8 mouse cellular contexts compared by ENCODE assay signal in genomic region chr6:119387801-119388649, GRCm38 (mm10). TPM values are rescaled to one million over a fixed set of nuclear protein-coding genes. Genes with fewer than 3 reads are reported as not detected.
A peak's percentile ranks its signal among the peaks of the same experiment; 100 is the strongest.
DNase-seq lines count a peak whose midpoint lies in the region; ATAC-seq and TF ChIP-seq lines count a peak whose summit lies in the region.

No protein-coding gene starts in this region.

- H3K36me3 ChIP-seq in ES-E14 (ENCODE audit: control insufficient read depth, insufficient read depth, low read length, poor library complexity, severe bottlenecking) (no peaks in the 10 kb centered on the region; the same call in 1 of the 2 replicates), macrophage (ENCODE audit: inconsistent target) (no peaks in the 10 kb centered on the region)
- H3K36me3 ChIP-seq in heart, embryonic 15.5 days: no peaks in the 10 kb centered on the region

- WGBS in heart, embryonic 15.5 days: under 1% methylated on average over 66 of the region's 76 CpGs
- under 1% methylated on average over 76 of the region's 76 CpGs for WGBS in macrophage (ENCODE audit: missing documents)

- H3K9me3 ChIP-seq in ES-E14 (ENCODE audit: control insufficient read depth, insufficient read depth, low read depth, low read length): no peaks in the 10 kb centered on the region
- H3K9me3 ChIP-seq in heart, embryonic 15.5 days (replicated peaks): no peaks in the 10 kb centered on the region

- in situ Hi-C loops in ES-E14 (cut with MboI; ENCODE audit: low sequenced_read_pairs in 2 of 2, unreplicated experiment in 2 of 2): no loop called here

- H3K9ac ChIP-seq in ES-E14 (ENCODE audit: insufficient read depth, low read depth, low read length, poor library complexity, severe bottlenecking): peak overlapping the region; percentile 97
- H3K9ac ChIP-seq in heart, embryonic 15.5 days: peak overlapping the region; percentile 87

- H3K27me3 ChIP-seq in heart, embryonic 15.5 days: no peaks in the 10 kb centered on the region

- DNase-seq in ES-E14 (ENCODE audit: low read depth, low spot score): peak; percentile 16
- peak; percentile 47 for DNase-seq in adrenal gland, postnatal 14 days
- DNase-seq in kidney, postnatal 25 days: peak; percentile 42 to 81
- DNase-seq in right cerebral cortex, postnatal 4 days: peak; percentile 28
- no peak for DNase-seq in urinary bladder, postnatal 36 days (ENCODE audit: low spot score in 2 of 2)

- H3K27ac ChIP-seq in ES-E14 (ENCODE audit: insufficient read depth, low read depth, low read length, poor library complexity, severe bottlenecking): peak overlapping the region; percentile 93
- H3K27ac ChIP-seq in embryonic fibroblast, embryonic 13.5 days (ENCODE audit: insufficient read depth, low read length): no peak overlapping the region
- peak overlapping the region; percentile 91 for H3K27ac ChIP-seq in heart, embryonic 15.5 days
- peak overlapping the region; percentile 25 for H3K27ac ChIP-seq in macrophage

- TF ChIP-seq CTCF in embryonic fibroblast, embryonic 13.5 days (IDR thresholded peaks at IDR 0.05; ENCODE audit: borderline replicate concordance, insufficient read depth, low read length): no peak

- H3K4me3 ChIP-seq in ES-E14 (ENCODE audit: insufficient read depth in 1 of 2, low read depth in 1 of 2, low read length in 2 of 2, poor library complexity in 1 of 2, severe bottlenecking in 1 of 2): peak overlapping the region; percentile 98 to 99
- peak overlapping the region; percentile 96 for H3K4me3 ChIP-seq in embryonic fibroblast, embryonic 13.5 days (ENCODE audit: insufficient read depth, low read length)
- H3K4me3 ChIP-seq in heart, embryonic 15.5 days: peak overlapping the region; percentile 77
- H3K4me3 ChIP-seq in macrophage (ENCODE audit: inconsistent target): peak overlapping the region; percentile 68

- peak overlapping the region; percentile 81 for H3K4me2 ChIP-seq in heart, embryonic 15.5 days

- peaks cover 0 to 2% of the 10 kb centered on the region in 2 experiments; a peak in 1 of 4 replicates for H3K4me1 ChIP-seq in ES-E14 (ENCODE audit: control insufficient read depth in 2 of 2, insufficient read depth in 2 of 2, low read length in 2 of 2, poor library complexity in 1 of 2)
- H3K4me1 ChIP-seq in embryonic fibroblast, embryonic 13.5 days (ENCODE audit: control insufficient read depth, insufficient read depth, low read length): peaks cover 6% of the 10 kb centered on the region
- peaks cover 16% of the 10 kb centered on the region for H3K4me1 ChIP-seq in heart, embryonic 15.5 days (replicated peaks)

- ATAC-seq in heart, embryonic 15.5 days (replicated peaks; ENCODE audit: insufficient number of reproducible peaks, insufficient read depth, low FRiP score, low read depth): peak; percentile 85

- H3K79me2 ChIP-seq in macrophage (ENCODE audit: inconsistent target): peaks cover 51% of the 10 kb centered on the region

- no peak for TF ChIP-seq POLR2A in embryonic fibroblast, embryonic 13.5 days (IDR thresholded peaks at IDR 0.05; ENCODE audit: low read depth, low read length)

TF ChIP-seq in ES-E14, 5 proteins besides CTCF, POLR2A, EP300 and RAD21:
- TF ChIP-seq MAFK (IDR thresholded peaks at IDR 0.05; ENCODE audit: insufficient read depth, low read depth, low read length) (no peak), CHD2 (IDR thresholded peaks at IDR 0.05; ENCODE audit: low read depth, low read length) (no peak), ZC3H11A (IDR thresholded peaks at IDR 0.05; ENCODE audit: borderline replicate concordance, low read depth, low read length) (no peak), HCFC1 (IDR thresholded peaks at IDR 0.05; ENCODE audit: borderline replicate concordance, insufficient read depth, low read length) (no peak), ZNF384 (IDR thresholded peaks at IDR 0.05; ENCODE audit: low read depth, low read length) (no peak)
TF ChIP-seq in ES-E14: peak in this region for 0.

RNA-seq across cellular contexts. Expression of gene Adipor2, which starts 29.5 kb away (rescaled TPM):
- total RNA-seq in ES-E14 (2012; rRNA removed): 59.4 and 81.2 TPM in 2 replicates
- total RNA-seq in adrenal gland, postnatal 14 days (2021): 158 and 194 TPM in 2 replicates
- polyA plus RNA-seq in embryonic fibroblast, embryonic 13.5 days (2011; ENCODE audit: insufficient read length, low read depth, missing spikeins): 38.2 and 42.8 TPM in 2 replicates
- 31.2 and 33.9 TPM in 2 replicates for polyA plus RNA-seq in heart, embryonic 15.5 days (2015; fragmentation: Nextera tagmentation; extraction: Ambion mirVana)
- total RNA-seq in macrophage (2018; cell fraction: chromatin; rRNA removed): 10 to 100 TPM in 25 of 26 experiments, 1 to 10 TPM in 1; 9.1 to 30.1 (median 20.5) TPM
- total RNA-seq in macrophage (2018; cell fraction: cytosol; rRNA removed): 10 to 100 TPM; 42.9 to 63.6 (median 57.2) TPM
- total RNA-seq in macrophage (2018; cell fraction: nucleus; rRNA removed): 10 to 100 TPM; 17.8 to 62.8 (median 40.8) TPM
- 38.1 to 45.9 TPM (median 44.4 TPM) in 3 replicates for polyA plus RNA-seq in macrophage (2018)

RNA-seq across cellular contexts. Expression of gene Lrtm2, which starts 57.5 kb away (rescaled TPM):
- 1.3 and 1.5 TPM in 2 replicates for total RNA-seq in ES-E14 (2012; rRNA removed)
- 0.23 TPM in 1 of 2 replicates, not detected in the other for total RNA-seq in adrenal gland, postnatal 14 days (2021)
- not detected in 2 replicates for polyA plus RNA-seq in embryonic fibroblast, embryonic 13.5 days (2011; ENCODE audit: insufficient read length, low read depth, missing spikeins)
- 0.10 and 0.25 TPM in 2 replicates for polyA plus RNA-seq in heart, embryonic 15.5 days (2015; fragmentation: Nextera tagmentation; extraction: Ambion mirVana)
- total RNA-seq in macrophage (2018; cell fraction: chromatin; rRNA removed): not detected
- total RNA-seq in macrophage (2018; cell fraction: cytosol; rRNA removed): not detected
- not detected for total RNA-seq in macrophage (2018; cell fraction: nucleus; rRNA removed)
- polyA plus RNA-seq in macrophage (2018): not detected in 3 replicates

Comparison
In these comparisons a context has a peak if more than half of its experiments do, and no peak if none do; other contexts are left out.
1. DNase-seq: peak in ES-E14 (single experiment), adrenal gland, postnatal 14 days (single experiment), kidney, postnatal 25 days (2 of 2) and right cerebral cortex, postnatal 4 days (single experiment); none in urinary bladder, postnatal 36 days (0 of 2).
2. Peak in every context shown above with its lines, with median percentiles within 50 percentile points of each other: H3K4me3 ChIP-seq.